ENCODE assay signal across 8 mouse cellular contexts in genomic region chr17:64332770-64333096, GRCm38 (mm10). TPM values are rescaled to one million over a fixed set of nuclear protein-coding genes. Genes with fewer than 3 reads are reported as not detected.
DNase-seq lines count a peak whose midpoint lies in the region; ATAC-seq and TF ChIP-seq lines count a peak whose summit lies in the region.

No protein-coding gene starts in this region.

- H3K4me2 ChIP-seq in midbrain, postnatal 0 days (ENCODE audit: low read depth, low read length, poor library complexity, severe bottlenecking) = peak overlapping the region; percentile 54

- H3K27me3 ChIP-seq in megakaryocyte, embryonic 14.5 days (replicated peaks) = no peaks in the 10 kb centered on the region
- H3K27me3 ChIP-seq in midbrain, postnatal 0 days (ENCODE audit: insufficient read depth, low read length) = no peaks in the 10 kb centered on the region

- peaks cover 39% of the 10 kb centered on the region for H3K4me1 ChIP-seq in megakaryocyte, embryonic 14.5 days
- H3K4me1 ChIP-seq in cortical plate, adult 2 months (ENCODE audit: control insufficient read depth, insufficient read depth, low read length) = peaks cover 2% of the 10 kb centered on the region; the same call in 1 of the 2 replicates
- no peaks in the 10 kb centered on the region for H3K4me1 ChIP-seq in midbrain, postnatal 0 days (ENCODE audit: insufficient read depth, low read length)

- no peak for TF ChIP-seq POLR2A in cortical plate, adult 2 months (IDR thresholded peaks at IDR 0.05; ENCODE audit: extremely low read depth, insufficient read depth, low read length)

- H3K9ac ChIP-seq in midbrain, postnatal 0 days (replicated peaks; ENCODE audit: low read length, poor library complexity, severe bottlenecking) = peak overlapping the region; percentile 68

- intact Hi-C loops in gastrocnemius, postnatal 36 days (cut with DNase I) = no loop called here

- WGBS in midbrain, postnatal 0 days = 17% methylated on average over 5 of the region's 5 CpGs

- peak overlapping the region; percentile 94 for H3K27ac ChIP-seq in cortical plate, adult 2 months (ENCODE audit: insufficient read depth, low read length)
- peak overlapping the region; percentile 99 for H3K27ac ChIP-seq in midbrain, postnatal 0 days (ENCODE audit: low read depth, low read length)

- TF ChIP-seq CTCF in cortical plate, adult 2 months (IDR thresholded peaks at IDR 0.05; ENCODE audit: extremely low read depth, insufficient read depth, low read length) = no peak
- no peak for TF ChIP-seq CTCF in midbrain, postnatal 0 days (IDR thresholded peaks at IDR 0.05)

- DNase-seq in induced T-regulatory cell, adult 2 months (ENCODE audit: low read depth) = peak; percentile 73
- DNase-seq in midbrain, postnatal 0 days (ENCODE audit: low spot score) = peak; percentile 26
- DNase-seq in right cerebral cortex, postnatal 36 days (ENCODE audit: low spot score in 2 of 2) = no peak
- no peak for DNase-seq in urinary bladder, postnatal 10 days (ENCODE audit: low spot score)
- DNase-seq in gastrocnemius, postnatal 36 days = no peak

- ATAC-seq in megakaryocyte, adult 5-6 weeks (ENCODE audit: poor library complexity, severe bottlenecking) = no peak
- ATAC-seq in midbrain, postnatal 0 days (ENCODE audit: low FRiP score) = no peak

- no peaks in the 10 kb centered on the region for H3K9me3 ChIP-seq in megakaryocyte, embryonic 14.5 days
- H3K9me3 ChIP-seq in midbrain, postnatal 0 days (ENCODE audit: low read length) = no peaks in the 10 kb centered on the region

- peaks cover 7% of the 10 kb centered on the region for H3K36me3 ChIP-seq in megakaryocyte, embryonic 14.5 days (replicated peaks; ENCODE audit: low read length)
- no peaks in the 10 kb centered on the region for H3K36me3 ChIP-seq in midbrain, postnatal 0 days (ENCODE audit: insufficient read depth, low read length)

- peak overlapping the region; percentile 99 for H3K4me3 ChIP-seq in megakaryocyte, embryonic 14.5 days (replicated peaks)
- peak overlapping the region; percentile 69 for H3K4me3 ChIP-seq in cortical plate, adult 2 months (ENCODE audit: insufficient read depth, low read length)
- peak overlapping the region; percentile 99 for H3K4me3 ChIP-seq in midbrain, postnatal 0 days (ENCODE audit: low read depth, low read length)

RNA-seq across cellular contexts. Expression of gene Pja2, which starts 1.0 kb away (rescaled TPM):
- 1.4 TPM in 1 of 2 replicates, not detected in the other for polyA plus RNA-seq in megakaryocyte, embryonic 14.5 days (2012; ENCODE audit: insufficient read depth, low replicate concordance)
- total RNA-seq in megakaryocyte, adult 5-6 weeks (2015) = 25.0 and 29.4 TPM in 2 replicates
- total RNA-seq in megakaryocyte, adult 5-6 weeks (2017) = 26.9 and 29.5 TPM in 2 replicates
- polyA plus RNA-seq in cortical plate, adult 2 months (2012; rRNA removed) = 166 and 168 TPM in 2 replicates
- total RNA-seq in midbrain, postnatal 0 days (2014; rRNA removed) = 189 and 231 TPM in 2 replicates
- polyA plus RNA-seq in midbrain, postnatal 0 days (2015; fragmentation: Nextera tagmentation; extraction: Ambion mirVana) = 215 and 219 TPM in 2 replicates
- 10 to 100 TPM; 85.5 to 88.0 TPM for total RNA-seq in gastrocnemius, postnatal 36 days (2021)

Comparison
In these comparisons a context has a peak if more than half of its experiments do, and no peak if none do; other contexts are left out.
1. DNase-seq: peak in induced T-regulatory cell, adult 2 months (single experiment) and midbrain, postnatal 0 days (single experiment); none in right cerebral cortex, postnatal 36 days (0 of 2), urinary bladder, postnatal 10 days (single experiment) and gastrocnemius, postnatal 36 days (0 of 2).
2. Peak in every context shown above with its lines, with median percentiles within 50 percentile points of each other: H3K4me3 ChIP-seq.